ENCODE assay signal across 8 mouse cellular contexts in the genomic region with DNA sequence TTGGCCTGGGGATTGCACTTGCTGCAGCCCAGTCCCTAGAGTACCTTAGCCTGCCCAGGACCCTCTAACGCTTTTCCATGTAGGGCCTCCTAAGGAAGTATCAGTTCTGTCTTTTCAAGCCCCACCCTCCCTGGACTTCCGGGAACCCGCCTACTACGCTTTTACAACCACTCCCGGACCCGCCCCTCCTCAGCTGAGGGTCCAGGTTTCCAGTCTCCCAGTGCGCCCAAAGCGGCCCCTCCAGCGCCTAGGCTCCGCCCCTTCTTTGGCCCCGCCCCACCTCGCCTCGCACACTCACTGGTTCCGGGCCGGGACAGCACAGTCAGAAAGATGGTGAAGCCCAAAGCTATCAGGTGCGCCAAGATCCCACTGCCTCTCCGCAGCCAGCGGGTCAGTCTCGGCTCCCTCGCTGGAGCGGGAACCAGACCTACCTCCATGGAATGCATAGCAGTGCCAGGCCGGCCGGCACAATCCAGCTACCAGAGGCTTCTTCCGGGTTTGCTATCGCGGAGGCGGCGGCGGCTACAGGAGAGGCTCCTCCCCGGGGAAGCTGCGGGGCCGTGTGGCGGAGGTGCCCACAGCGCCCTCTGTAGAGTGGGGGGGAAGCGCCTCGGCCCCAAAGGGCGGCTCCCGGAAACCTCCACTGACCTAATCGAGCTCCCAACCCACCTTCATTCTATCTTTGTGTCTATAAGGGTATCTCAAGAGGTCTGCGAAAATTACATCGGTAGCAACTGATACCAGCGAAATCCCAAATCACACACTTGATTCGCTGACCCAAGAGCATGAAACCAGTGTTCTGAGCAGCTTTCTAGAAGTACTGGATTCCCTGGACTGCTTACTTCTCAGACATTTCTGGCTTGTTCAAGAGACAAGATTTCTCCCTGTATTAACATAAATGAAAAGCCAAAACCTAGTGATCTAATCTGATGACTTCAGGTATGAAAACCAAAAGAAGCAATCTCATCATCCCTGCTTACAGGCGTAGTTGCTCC. TPM values are rescaled to one million over a fixed set of nuclear protein-coding genes. Genes with fewer than 3 reads are reported as not detected.
DNase-seq lines count a peak whose midpoint lies in the region; ATAC-seq lines count a peak whose summit lies in the region.

A gene (minus strand): TSS at position 884 of the 995 bp plus-strand sequence.

- peak within 1 kb of the TSS; percentile 57 for H3K9ac ChIP-seq in intestine, embryonic 15.5 days

- peaks cover 16% of the 10 kb centered on the region for H3K4me1 ChIP-seq in intestine, embryonic 15.5 days (replicated peaks)

- H3K36me3 ChIP-seq in intestine, embryonic 15.5 days = peaks cover 9% of the 10 kb centered on the region; the same call in 1 of the 2 replicates

- H3K4me2 ChIP-seq in intestine, embryonic 15.5 days (replicated peaks) = peak within 1 kb of the TSS; percentile 69

- DNase-seq in adrenal gland, adult 8-10 months = peak; percentile 94
- peak; percentile 82 for DNase-seq in embryo, embryonic 11.5 days (ENCODE audit: low read depth, low spot score)
- peak; percentile 94 to 95 for DNase-seq in gastrocnemius, postnatal 36 days
- peak; percentile 85 to 86 for DNase-seq in left cerebral cortex, postnatal 14 days (ENCODE audit: low spot score in 2 of 2)
- peak; percentile 89 for DNase-seq in right cerebral cortex, postnatal 25 days
- peak; percentile 91 to 94 for DNase-seq in urinary bladder, postnatal 4 days (ENCODE audit: low spot score in 2 of 2)

- intact Hi-C loops in gastrocnemius, postnatal 36 days (cut with DNase I) = no loop called here
- intact Hi-C loops in left cerebral cortex, postnatal 14 days (cut with DNase I) = no loop called here

- no peaks in the 10 kb centered on the region for H3K27me3 ChIP-seq in intestine, embryonic 15.5 days (replicated peaks)

- no peaks in the 10 kb centered on the region for H3K9me3 ChIP-seq in intestine, embryonic 15.5 days

- H3K4me3 ChIP-seq in intestine, embryonic 15.5 days (replicated peaks) = peak within 1 kb of the TSS; percentile 64

- peak; percentile 97 for ATAC-seq in intestine, embryonic 15.5 days
- ATAC-seq in megakaryocyte-erythroid progenitor cell, adult 5-6 weeks (replicated peaks; ENCODE audit: low FRiP score, low TSS enrichment, poor library complexity, severe bottlenecking) = peak; percentile 88

- WGBS in intestine, embryonic 15.5 days = 2% methylated on average over 44 of the region's 44 CpGs

- H3K27ac ChIP-seq in intestine, embryonic 15.5 days = peak within 1 kb of the TSS; percentile 91

RNA-seq across cellular contexts. Expression of the gene that starts here (rescaled TPM):
- total RNA-seq in adrenal gland, adult 8-10 months (2022) = 10 to 100 TPM in 2 of 4 experiments, 1 to 10 TPM in 2; 9.3 to 14.7 (median 11.7) TPM
- 1 to 10 TPM; 2.5 to 3.1 TPM for total RNA-seq in gastrocnemius, postnatal 36 days (2021)
- polyA plus RNA-seq in intestine, embryonic 15.5 days (2015; fragmentation: Nextera tagmentation; extraction: Ambion mirVana) = 3.6 and 3.8 TPM in 2 replicates
- 10 to 100 TPM; 13.7 to 14.7 TPM for total RNA-seq in left cerebral cortex, postnatal 14 days (2021)
- 3.8 and 5.0 TPM in 2 replicates for total RNA-seq in megakaryocyte-erythroid progenitor cell, adult 5-6 weeks (2014; fragmentation: Nextera tagmentation)
- total RNA-seq in megakaryocyte-erythroid progenitor cell, adult 5-6 weeks (2017) = 3.5 and 4.6 TPM in 2 replicates

Comparison
In these comparisons a context has a peak if more than half of its experiments do, and no peak if none do; other contexts are left out.
1. Peak in every context shown above with its lines: DNase-seq, ATAC-seq, H3K4me3 ChIP-seq and H3K27ac ChIP-seq.